Mouse (Mus musculus) CH12.LX (cell line): ENCODE data around the gene Mlec. TPM values are rescaled to one million over a fixed set of nuclear protein-coding genes. Genes with fewer than 3 reads are reported as not detected.

ENCODE experiments used
- DNase-seq: peaks from one replicate; pipeline ENCODE4 v3.0.0-alpha.2; 2013; ENCODE audit errors: extremely low read depth
- H3K27ac ChIP-seq: 2 replicates; pipeline ENCODE4 v1.5.1; 2012; ENCODE audit warnings: low read depth, mild to moderate bottlenecking, control low read depth, moderate library complexity; ENCODE audit not compliant: insufficient read depth
- H3K27me3 ChIP-seq: replicated peaks from 2 replicates; pipeline ENCODE3; 2012; ENCODE audit warnings: inconsistent platforms
- H3K36me3 ChIP-seq, 2 experiments: replicated peaks in 1 of 2; 2 replicates each; pipeline versions ENCODE3 to v1.6.1; 2012; ENCODE audit warnings: inconsistent platforms in 1 of 2, low read length in 1 of 2, mild to moderate bottlenecking in 1 of 2, mixed read lengths in 1 of 2, moderate library complexity in 1 of 2; ENCODE audit not compliant: control insufficient read depth in 1 of 2, insufficient read depth in 1 of 2
- H3K4me1 ChIP-seq, 2 experiments: 2 replicates each; pipeline ENCODE4 v1.6.1; 2012; ENCODE audit warnings: inconsistent platforms in 1 of 2, moderate library complexity in 1 of 2; ENCODE audit not compliant: insufficient read depth in 2 of 2, control insufficient read depth in 1 of 2
- H3K4me2 ChIP-seq: 2 replicates; pipeline ENCODE4 v1.6.1; 2012; ENCODE audit warnings: low read depth, mild to moderate bottlenecking, control low read depth; ENCODE audit not compliant: poor library complexity, insufficient read depth, severe bottlenecking
- H3K4me3 ChIP-seq, 3 experiments: fragments of 150-350 bp in 1 of 3; sonication (generic) in 1 of 3; replicated peaks in 1 of 3; 2 replicates each; pipeline versions ENCODE3 to v1.5.1; 2011 to 2012; ENCODE audit warnings: low read depth in 2 of 3, low read length in 2 of 3, mild to moderate bottlenecking in 2 of 3, moderate library complexity in 2 of 3, control low read depth in 1 of 3, improper control_type of control experiment in 1 of 3, inconsistent platforms in 1 of 3, mixed read lengths in 1 of 3; ENCODE audit not compliant: poor library complexity in 1 of 3
- H3K79me2 ChIP-seq: replicated peaks from 2 replicates; pipeline ENCODE4 v1.6.1; 2012; ENCODE audit warnings: mild to moderate bottlenecking, moderate library complexity; ENCODE audit not compliant: control insufficient read depth, poor library complexity, insufficient read depth, severe bottlenecking; ENCODE audit errors: extremely low read depth
- H3K9ac ChIP-seq: 2 replicates; pipeline ENCODE4 v1.6.1; 2012; ENCODE audit warnings: low read depth, mild to moderate bottlenecking, control low read depth, moderate library complexity; ENCODE audit not compliant: insufficient read depth
- H3K9me3 ChIP-seq: replicated peaks from 2 replicates; pipeline ENCODE3; 2012; ENCODE audit warnings: low read length, inconsistent platforms, mixed read lengths
- BHLHE40 ChIP-seq: IDR thresholded peaks from 2 replicates; pipeline ENCODE4 v1.6.1; 2011; ENCODE audit warnings: mild to moderate bottlenecking, low read depth, low read length, improper control_type of control experiment
- CHD1 ChIP-seq: IDR thresholded peaks from 2 replicates; pipeline ENCODE4 v1.6.1; 2012; ENCODE audit warnings: low read depth, low read length, improper control_type of control experiment, inconsistent platforms
- CTCF ChIP-seq, 2 experiments: IDR thresholded peaks in 1 of 2; conservative IDR thresholded peaks in 1 of 2; 2 replicates each; pipeline ENCODE4 v1.5.1; 2011 to 2012; ENCODE audit warnings: low read depth in 2 of 2, low read length in 2 of 2, improper control_type of control experiment in 1 of 2, inconsistent platforms in 1 of 2, mild to moderate bottlenecking in 1 of 2, moderate library complexity in 1 of 2
- E2F4 ChIP-seq: IDR thresholded peaks from 2 replicates; pipeline ENCODE4 v1.6.1; 2011; ENCODE audit warnings: low read depth, low read length, improper control_type of control experiment; ENCODE audit not compliant: insufficient replicate concordance
- ELF1 ChIP-seq: IDR thresholded peaks from 2 replicates; pipeline ENCODE4 v1.6.1; 2014; ENCODE audit warnings: low read depth, mild to moderate bottlenecking, inconsistent platforms, low read length, improper control_type of control experiment
- HCFC1 ChIP-seq: IDR thresholded peaks from 2 replicates; pipeline ENCODE4 v1.6.1; 2012; ENCODE audit warnings: low read depth, mild to moderate bottlenecking, inconsistent platforms, low read length, improper control_type of control experiment
- JUN ChIP-seq: IDR thresholded peaks from 2 replicates; pipeline ENCODE4 v1.6.1; 2011; ENCODE audit warnings: low read depth, mild to moderate bottlenecking, low read length, improper control_type of control experiment, moderate library complexity; ENCODE audit not compliant: insufficient read depth
- KAT2A ChIP-seq: IDR thresholded peaks from 2 replicates; pipeline ENCODE4 v1.6.1; 2012; ENCODE audit warnings: low read length, improper control_type of control experiment, inconsistent platforms; ENCODE audit not compliant: insufficient replicate concordance
- MAZ ChIP-seq: IDR thresholded peaks from 2 replicates; pipeline ENCODE4 v1.6.1; 2012; ENCODE audit warnings: low read depth, mild to moderate bottlenecking, inconsistent platforms, low read length, improper control_type of control experiment, moderate library complexity
- MXI1 ChIP-seq: IDR thresholded peaks from 2 replicates; pipeline ENCODE4 v1.6.1; 2011; ENCODE audit warnings: mild to moderate bottlenecking, low read depth, low read length, improper control_type of control experiment
- NRF1 ChIP-seq: IDR thresholded peaks from 2 replicates; pipeline ENCODE4 v1.6.1; 2014; ENCODE audit warnings: low read depth, mild to moderate bottlenecking, inconsistent platforms, low read length, improper control_type of control experiment, moderate library complexity
- POLR2A ChIP-seq: IDR thresholded peaks from 2 replicates; pipeline ENCODE4 v1.6.1; 2011; ENCODE audit warnings: low read depth, mild to moderate bottlenecking, improper control_type of control experiment, low read length
- RAD21 ChIP-seq: IDR thresholded peaks from 2 replicates; pipeline ENCODE4 v1.6.1; 2011; ENCODE audit warnings: low read depth, mild to moderate bottlenecking, low read length, improper control_type of control experiment, moderate library complexity
- SIN3A ChIP-seq: IDR thresholded peaks from 2 replicates; pipeline ENCODE4 v1.6.1; 2012; ENCODE audit warnings: low read length, improper control_type of control experiment, inconsistent platforms
- TBP ChIP-seq: conservative IDR thresholded peaks from 2 replicates; pipeline ENCODE4 v1.6.1; 2011; ENCODE audit warnings: low read depth, low read length, improper control_type of control experiment
- TCF12 ChIP-seq: IDR thresholded peaks from 2 replicates; pipeline ENCODE4 v1.6.1; 2014; ENCODE audit warnings: low read depth, mild to moderate bottlenecking, inconsistent platforms, low read length, improper control_type of control experiment
- USF2 ChIP-seq: conservative IDR thresholded peaks from 2 replicates; pipeline ENCODE4 v1.6.1; 2011; ENCODE audit warnings: low read depth, low read length, improper control_type of control experiment
- ZKSCAN1 ChIP-seq: IDR thresholded peaks from 2 replicates; pipeline ENCODE4 v1.6.1; 2012; ENCODE audit warnings: low read depth, inconsistent platforms, low read length, improper control_type of control experiment, borderline replicate concordance
- ZMIZ1 ChIP-seq: IDR thresholded peaks from 2 replicates; pipeline ENCODE4 v1.6.1; 2012; ENCODE audit warnings: low read depth, mild to moderate bottlenecking, inconsistent platforms, low read length, improper control_type of control experiment
- dilution Hi-C: fragments of 300-500 bp; cut with MboI; formaldehyde crosslinking; loops from 2 replicates; pipeline ENCODE4 v1.14.3; 2020; ENCODE audit warnings: low sequenced_read_pairs; ENCODE audit not compliant: extremely low pct_unique_long_range_greater_than_20kb, extremely low pct_ligation_motif_present
- in situ Hi-C: fragments of 300-500 bp; cut with MboI; formaldehyde crosslinking; loops from 3 replicates; pipeline ENCODE4 v1.14.3; 2019; ENCODE audit warnings: low sequenced_read_pairs, low pct_ligation_motif_present, low pct_unique_long_range_greater_than_20kb, mixed read lengths
- polyA plus RNA-seq: library from polyadenylated mRNA; unstranded; fragments of >175 nt; gene quantifications from 2 replicates; pipeline ENCODE4 v1.2.1, GENCODE M21; 2012; ENCODE audit warnings: low read depth; ENCODE audit not compliant: insufficient read length
- total RNA-seq, 2 experiments: library from RNA; depleted of rRNA; stranded (reverse); fragments of 300-350 nt in 1 of 2; fragments of >200 nt in 1 of 2; gene quantifications; 2 replicates each; pipeline ENCODE4 v1.2.3; 2012 to 2014

Gene Mlec
- total and polyA plus RNA-seq, 3 experiments = 101 to 143 (median 128) TPM

DNA sequence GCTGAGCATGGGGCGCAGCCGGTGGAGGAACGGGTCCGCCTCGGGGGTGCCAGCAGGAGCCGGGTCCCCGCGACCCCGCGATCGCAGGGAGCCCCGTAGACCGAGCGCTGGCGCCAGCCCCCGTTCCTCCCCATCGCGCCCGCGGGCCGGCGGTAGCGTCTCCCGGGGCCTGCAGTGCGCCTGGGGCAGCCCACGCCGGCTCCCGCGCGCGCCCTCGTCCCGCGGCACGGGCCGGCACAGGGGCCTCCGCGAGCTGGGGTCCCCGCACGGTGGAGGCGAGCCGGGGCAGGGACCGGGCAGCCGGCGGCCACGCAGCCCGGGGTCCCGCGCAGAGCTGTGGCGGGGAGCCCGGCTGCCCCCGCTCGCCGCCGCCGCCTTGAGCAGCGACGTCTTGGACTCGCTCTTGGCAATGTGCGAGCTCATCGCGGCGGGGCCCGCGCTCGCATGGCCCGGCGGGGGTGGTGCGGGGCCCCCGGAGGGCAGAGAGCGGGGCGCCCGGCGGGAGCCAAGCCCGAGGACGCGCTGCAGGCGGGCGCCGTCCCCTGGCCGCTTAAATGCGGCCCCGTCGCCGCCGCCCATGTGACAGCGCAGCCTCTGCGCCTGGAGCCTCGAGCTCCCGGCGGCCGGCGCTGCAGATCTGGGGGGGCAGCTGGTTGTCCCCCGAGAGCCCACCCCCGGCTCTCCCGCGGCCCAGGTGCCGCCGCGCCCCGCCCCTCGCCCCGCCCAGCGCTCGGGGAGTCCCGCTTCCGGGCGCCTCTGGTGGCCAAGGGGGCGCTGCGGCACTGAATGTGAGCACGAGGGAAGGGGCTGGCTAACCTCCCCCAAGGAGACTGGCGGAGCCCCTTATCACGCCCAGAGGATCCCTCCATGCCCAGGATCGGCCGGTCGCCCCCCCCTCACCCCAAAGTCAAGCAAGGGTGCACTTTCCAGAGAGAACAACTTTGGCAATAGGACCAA lies 36.0 kb upstream of the Mlec start, which contains the start of gene Cabp1:
TSS of gene Cabp1 (minus strand) at position 713 of the 957 bp plus-strand sequence.
- H3K4me2 ChIP-seq = peak within 1 kb of the TSS; percentile 94

DNA sequence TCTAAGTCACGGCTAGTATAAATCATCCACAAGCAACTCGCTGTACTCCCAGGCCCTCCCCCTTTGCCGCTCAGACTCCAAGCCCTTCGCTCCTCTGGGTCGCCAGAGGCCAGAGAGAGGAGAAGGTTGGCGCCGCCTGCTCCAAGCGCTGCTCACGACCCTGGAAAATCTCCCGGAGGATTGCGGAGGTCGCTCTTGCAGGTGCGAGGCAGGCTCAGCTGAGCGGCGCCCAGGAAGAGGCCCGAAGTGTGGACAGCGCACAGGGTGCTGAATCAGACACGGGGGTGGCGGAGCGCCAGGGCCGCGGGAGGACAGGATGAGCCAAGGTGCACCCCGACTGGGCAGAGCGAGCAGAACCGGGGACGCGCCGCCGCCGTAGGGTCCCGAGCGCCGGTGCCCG lies 35.2 kb upstream of the Mlec start:
- TF ChIP-seq RAD21 (no peak), SIN3A (peak; percentile 67)
- peaks cover 0 to 16% of the 10 kb centered on the region in 2 experiments; a peak in 2 of 4 replicates for H3K4me1 ChIP-seq
- no peaks in the 10 kb centered on the region for H3K79me2 ChIP-seq
- peaks cover 3% of the 10 kb centered on the region for H3K9me3 ChIP-seq
- H3K27me3 ChIP-seq = peaks cover 71% of the 10 kb centered on the region
- H3K36me3 ChIP-seq = no peaks in the 10 kb centered on the region
- dilution Hi-C loops (no loop called here), in situ Hi-C loops (no loop called here)
- H3K27ac ChIP-seq = no peak overlapping the region
- no peak for DNase-seq
- peak overlapping the region; percentile 94 for H3K4me2 ChIP-seq
- H3K9ac ChIP-seq = no peak overlapping the region
- H3K4me3 ChIP-seq = peak overlapping the region in 2 of 3 experiments; percentile 44 to 58

More for the DNA sequence above, 36.0 kb upstream of the Mlec start, which contains the start of gene Cabp1:
- peak within 1 kb of the TSS; percentile 10; the same call in 1 of the 2 replicates for H3K9ac ChIP-seq
- peak within 1 kb of the TSS; percentile 6 to 58 (median 44) for H3K4me3 ChIP-seq
- no peaks in the 10 kb centered on the region for H3K79me2 ChIP-seq
- dilution Hi-C loops (no loop called here), in situ Hi-C loops (no loop called here)
- H3K9me3 ChIP-seq = no peaks in the 10 kb centered on the region
- H3K4me1 ChIP-seq = peaks cover 0 to 13% of the 10 kb centered on the region in 2 experiments; a peak in 2 of 4 replicates
- peaks cover 70% of the 10 kb centered on the region for H3K27me3 ChIP-seq
- peak; percentile 40 for DNase-seq
- no peak within 1 kb of the TSS for H3K27ac ChIP-seq
- H3K36me3 ChIP-seq = no peaks in the 10 kb centered on the region
- TF ChIP-seq TCF12 (peak; percentile 12; the same call in 1 of the 2 replicates), E2F4 (no peak), SIN3A (no peak; the same call in 1 of the 2 replicates), TBP (no peak), ELF1 (peak; percentile 74), CTCF (conservative IDR thresholded peaks at IDR 0.05 in 1 of 2, IDR thresholded peaks at IDR 0.05 in 1 of 2; ENCODE audit: low read depth in 2 of 2, low read length in 2 of 2) (peak in 1 of 2 experiments; percentile 57; a peak in 2 of 4 replicates), MXI1 (peak; percentile 38; the same call in 1 of the 2 replicates), POLR2A (peak; percentile 39; the same call in 1 of the 2 replicates), RAD21 (peak; percentile 0)

DNA sequence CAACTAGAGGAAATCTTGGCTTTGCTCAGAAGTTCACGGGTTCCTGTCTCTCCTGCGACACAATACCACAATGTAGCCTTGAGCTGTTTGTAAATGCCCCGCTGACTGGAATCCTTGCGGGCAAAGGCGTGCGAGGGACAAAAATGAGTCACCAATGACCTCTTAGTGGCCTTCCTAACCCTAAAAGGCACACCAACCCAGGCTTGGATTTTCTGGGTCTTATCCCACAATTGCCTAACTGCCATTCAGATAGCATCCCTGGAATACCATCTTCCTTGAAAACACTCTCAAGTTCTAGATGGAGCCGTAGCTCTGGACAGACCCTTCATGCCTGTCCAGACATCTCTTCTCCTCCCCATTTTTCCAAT lies 34.8 kb upstream of the Mlec start:
- dilution Hi-C loops = no loop called here
- peak overlapping the region; percentile 94 for H3K4me2 ChIP-seq
- H3K9me3 ChIP-seq = peaks cover 3% of the 10 kb centered on the region
- H3K9ac ChIP-seq = no peak overlapping the region
- in situ Hi-C loops = no loop called here
- no peak for DNase-seq
- H3K27me3 ChIP-seq = peaks cover 71% of the 10 kb centered on the region
- peaks cover 0 to 16% of the 10 kb centered on the region in 2 experiments; a peak in 2 of 4 replicates for H3K4me1 ChIP-seq
- H3K4me3 ChIP-seq = no peak overlapping the region
- TF ChIP-seq MXI1 = no peak
- no peak for TF ChIP-seq ZKSCAN1
- TF ChIP-seq HCFC1 = no peak
- no peak for TF ChIP-seq SIN3A
- no peak for TF ChIP-seq USF2
- TF ChIP-seq MAZ = no peak
- TF ChIP-seq E2F4 = no peak
- no peak for TF ChIP-seq CHD1
- no peak for TF ChIP-seq KAT2A
- no peak for TF ChIP-seq NRF1
- TF ChIP-seq BHLHE40 = no peak
- no peak for TF ChIP-seq JUN
- TF ChIP-seq ZMIZ1 = no peak
- TF ChIP-seq ELF1 = no peak
- TF ChIP-seq CTCF (conservative IDR thresholded peaks at IDR 0.05 in 1 of 2, IDR thresholded peaks at IDR 0.05 in 1 of 2; ENCODE audit: low read depth in 2 of 2, low read length in 2 of 2) = no peak
- H3K27ac ChIP-seq = no peak overlapping the region
- H3K36me3 ChIP-seq = no peaks in the 10 kb centered on the region
- no peaks in the 10 kb centered on the region for H3K79me2 ChIP-seq
